Mouse (Mus musculus) effector memory CD4-positive, alpha-beta T cell, adult 5 months (primary cell): ENCODE results near the gene Carmil3. TPM values are rescaled to one million over a fixed set of nuclear protein-coding genes. Genes with fewer than 3 reads are reported as not detected.

Experiments used
- polyA plus RNA-seq: library from polyadenylated mRNA; unstranded; fragments of 100-300 nt; shearing (Covaris generic); gene quantifications from one replicate; pipeline ENCODE4 v1.2.1, GENCODE M21; 2017

Carmil3 gene
- not detected for polyA plus RNA-seq

GRCm38 (mm10) chr14:55490361-55491201 is at the start of gene Carmil3:
Carmil3 (plus strand) TSS chr14:55490651.

GRCm38 (mm10) chr14:55478651-55479599 is 11.5 kb upstream of the Carmil3 start, which contains the start of gene Dhrs4:
Dhrs4 (plus strand) TSS chr14:55478758.

GRCm38 (mm10) chr14:55510125-55510731 is 19.8 kb downstream of the Carmil3 start, which contains the start of gene Cpne6:
Cpne6 (plus strand) TSS chr14:55510445.

GRCm38 (mm10) chr14:55524785-55525184 is 34.3 kb downstream of the Carmil3 start, which contains the start of gene Nrl:
Nrl (minus strand) TSS chr14:55524981.

GRCm38 (mm10) chr14:55540067-55540786 is 49.8 kb downstream of the Carmil3 start, which contains the start of gene Pck2:
Pck2 (plus strand) TSS chr14:55540266.

Other genes with a start within 250 kb of the Carmil3 start
- gene Dhrs4, start 11.9 kb upstream of the Carmil3 start, polyA plus RNA-seq, result 25.1 TPM
- gene Cpne6, start 19.8 kb downstream of the Carmil3 start, polyA plus RNA-seq, result not detected
- gene Nrl, start 34.3 kb downstream of the Carmil3 start, polyA plus RNA-seq, result not detected
- 14.1 TPM for gene Pck2, start 49.6 kb downstream of the Carmil3 start, polyA plus RNA-seq
- gene Dcaf11, start 69.4 kb downstream of the Carmil3 start, polyA plus RNA-seq, result 104 TPM
- 4.2 TPM for gene A730061H03Rik, start 69.8 kb downstream of the Carmil3 start, polyA plus RNA-seq
- gene Fitm1, start 85.0 kb downstream of the Carmil3 start, polyA plus RNA-seq, result not detected
- gene Psme1, start 87.5 kb downstream of the Carmil3 start, polyA plus RNA-seq, result 723 TPM
- gene Emc9, start 94.7 kb downstream of the Carmil3 start, polyA plus RNA-seq, result 16.6 TPM
- gene Psme2, start 100.5 kb downstream of the Carmil3 start, polyA plus RNA-seq, result 460 TPM
- gene Rnf31, start 101.1 kb downstream of the Carmil3 start, polyA plus RNA-seq, result 41.5 TPM
- gene Irf9, start 112.9 kb downstream of the Carmil3 start, polyA plus RNA-seq, result 60.1 TPM
- gene Rec8, start 127.4 kb downstream of the Carmil3 start, polyA plus RNA-seq, result 0.65 TPM
- gene Ipo4, start 145.3 kb downstream of the Carmil3 start, polyA plus RNA-seq, result 64.4 TPM
- gene Gm49378, start 147.2 kb downstream of the Carmil3 start, polyA plus RNA-seq, result not detected
- 65.5 TPM for gene Tm9sf1, start 153.2 kb downstream of the Carmil3 start, polyA plus RNA-seq
- 0.59 TPM for gene Tssk4, start 159.5 kb downstream of the Carmil3 start, polyA plus RNA-seq
- gene Mdp1, start 169.9 kb downstream of the Carmil3 start, polyA plus RNA-seq, result 52.4 TPM
- gene Gmpr2, start 181.3 kb downstream of the Carmil3 start, polyA plus RNA-seq, result 32.1 TPM
- 214 TPM for gene Nedd8, start 181.5 kb downstream of the Carmil3 start, polyA plus RNA-seq
- 351 TPM for gene Tinf2, start 191.2 kb downstream of the Carmil3 start, polyA plus RNA-seq
- not detected for gene Tgm1, start 223.3 kb downstream of the Carmil3 start, polyA plus RNA-seq
- 89.4 TPM for gene Rabggta, start 231.6 kb downstream of the Carmil3 start, polyA plus RNA-seq